Mouse (Mus musculus) ES-E14 (cell line): Measurements from ENCODE around the gene Litaf.

Source experiments
- CHD2 ChIP-seq: IDR thresholded peaks from 2 replicates; pipeline ENCODE4 v1.6.1; 2014; ENCODE audit warnings: mild to moderate bottlenecking, low read depth, low read length, inconsistent platforms
- HCFC1 ChIP-seq: IDR thresholded peaks from 2 replicates; pipeline ENCODE4 v1.6.1; 2012; ENCODE audit warnings: low read length, inconsistent platforms, borderline replicate concordance; ENCODE audit not compliant: insufficient read depth
- ZC3H11A ChIP-seq: IDR thresholded peaks from 2 replicates; pipeline ENCODE4 v1.6.1; 2012; ENCODE audit warnings: low read depth, mild to moderate bottlenecking, inconsistent platforms, low read length, borderline replicate concordance

GRCm38 (mm10) chr16:10958763-10959440, 107.1 kb downstream of the Litaf start:
- TF ChIP-seq CHD2 (no peak), HCFC1 (no peak), ZC3H11A (no peak)
